10 mouse cellular contexts compared by ENCODE assay signal in genomic region chr2:173263636-173264330, GRCm38 (mm10). TPM values are rescaled to one million over a fixed set of nuclear protein-coding genes. Genes with fewer than 3 reads are reported as not detected.
A peak's percentile ranks its signal among the peaks of the same experiment; 100 is the strongest.
DNase-seq lines count a peak whose midpoint lies in the region; ATAC-seq and TF ChIP-seq lines count a peak whose summit lies in the region.
"Had no signal": no experiment of that assay in that cellular context is flagged by ENCODE, and none has a peak within 500 bp of the region (broad histone marks: within the 10 kb centered on the region; RNA-seq: fewer than 3 reads in every experiment).

No protein-coding gene starts in this region.

- no peak for TF ChIP-seq CTCF in small intestine, adult 2 months (IDR thresholded peaks at IDR 0.05; ENCODE audit: extremely low read depth, insufficient read length, insufficient replicate concordance, low read depth, low read length)

- ATAC-seq in heart, embryonic 15.5 days (replicated peaks; ENCODE audit: insufficient number of reproducible peaks, insufficient read depth, low FRiP score, low read depth) = no peak
- no peak; the same call in 1 of the 2 replicates for ATAC-seq in forebrain, embryonic 15.5 days (replicated peaks)

- H3K9me3 ChIP-seq in heart, embryonic 15.5 days (replicated peaks) = no peaks in the 10 kb centered on the region
- no peaks in the 10 kb centered on the region for H3K9me3 ChIP-seq in forebrain, embryonic 15.5 days
- H3K9me3 ChIP-seq: liver, embryonic 15.5 days had no signal

- no peaks in the 10 kb centered on the region for H3K27me3 ChIP-seq in heart, embryonic 15.5 days
- H3K27me3 ChIP-seq in small intestine, adult 2 months (ENCODE audit: control insufficient read depth, insufficient read depth, low read length) = no peaks in the 10 kb centered on the region
- no peaks in the 10 kb centered on the region for H3K27me3 ChIP-seq in forebrain, embryonic 15.5 days

- H3K4me3 ChIP-seq in heart, embryonic 15.5 days = no peak overlapping the region
- H3K4me3 ChIP-seq in small intestine, adult 2 months (ENCODE audit: low read depth, low read length) = no peak overlapping the region
- no peak overlapping the region for H3K4me3 ChIP-seq in forebrain, embryonic 15.5 days
- H3K4me3 ChIP-seq: liver, embryonic 15.5 days had no signal

- H3K9ac ChIP-seq in heart, embryonic 15.5 days = no peak overlapping the region
- no peak overlapping the region for H3K9ac ChIP-seq in forebrain, embryonic 15.5 days (replicated peaks)
- H3K9ac ChIP-seq: liver, embryonic 15.5 days had no signal

- WGBS in heart, embryonic 15.5 days = 52% methylated on average over 11 of the region's 11 CpGs
- WGBS in small intestine, adult 2 months = 34% methylated on average over 11 of the region's 11 CpGs
- 69% methylated on average over 11 of the region's 11 CpGs for WGBS in forebrain, embryonic 15.5 days

- H3K27ac ChIP-seq in heart, embryonic 15.5 days = peak overlapping the region; percentile 9; the same call in 1 of the 2 replicates
- peak overlapping the region; percentile 4; the same call in 1 of the 2 replicates for H3K27ac ChIP-seq in small intestine, adult 2 months (ENCODE audit: insufficient read depth, low read depth, low read length)
- H3K27ac ChIP-seq in forebrain, embryonic 15.5 days (replicated peaks) = no peak overlapping the region
- H3K27ac ChIP-seq: liver, embryonic 15.5 days had no signal

- no peak for DNase-seq in heart, adult 18-20 months
- peak; percentile 54 to 59 for DNase-seq in CD8-positive naive resting alpha-beta T cell, adult 2 months (ENCODE audit: low read depth in 2 of 2, low spot score in 2 of 2)
- DNase-seq in kidney, adult 11 months = peak; percentile 73
- DNase-seq in testis, postnatal 10 days (ENCODE audit: low spot score) = no peak
- DNase-seq in layer of hippocampus, postnatal 36 days = no peak

- peak overlapping the region; percentile 3; the same call in 1 of the 2 replicates for H3K4me2 ChIP-seq in heart, embryonic 15.5 days
- H3K4me2 ChIP-seq in forebrain, embryonic 15.5 days (replicated peaks) = no peak overlapping the region
- H3K4me2 ChIP-seq: liver, embryonic 15.5 days had no signal

- H3K36me3 ChIP-seq in heart, embryonic 15.5 days = no peaks in the 10 kb centered on the region
- no peaks in the 10 kb centered on the region for H3K36me3 ChIP-seq in small intestine, adult 2 months (ENCODE audit: control insufficient read depth, insufficient read depth, low read length)
- H3K36me3 ChIP-seq in forebrain, embryonic 15.5 days = no peaks in the 10 kb centered on the region
- H3K36me3 ChIP-seq: liver, embryonic 15.5 days had no signal

- H3K4me1 ChIP-seq in heart, embryonic 15.5 days (replicated peaks) = peaks cover 94% of the 10 kb centered on the region
- peaks cover 70% of the 10 kb centered on the region for H3K4me1 ChIP-seq in small intestine, adult 2 months (ENCODE audit: control insufficient read depth, insufficient read depth, insufficient read length, low read length)
- peaks cover 77% of the 10 kb centered on the region for H3K4me1 ChIP-seq in forebrain, embryonic 15.5 days
- H3K4me1 ChIP-seq: liver, embryonic 15.5 days had no signal

- TF ChIP-seq POLR2A in small intestine, adult 2 months (IDR thresholded peaks at IDR 0.05; ENCODE audit: low read depth, low read length) = no peak

RNA-seq across cellular contexts. Expression of gene Pmepa1, which starts 12.6 kb away (rescaled TPM):
- polyA plus RNA-seq in heart, embryonic 15.5 days (2015; fragmentation: Nextera tagmentation; extraction: Ambion mirVana) = 4.6 and 5.1 TPM in 2 replicates
- total RNA-seq in heart, adult 18-20 months (2021) = 10 to 100 TPM; 25.8 to 28.1 TPM
- 58.9 and 93.7 TPM in 2 replicates for polyA plus RNA-seq in small intestine, adult 2 months (2012; rRNA removed)
- polyA plus RNA-seq in forebrain, embryonic 15.5 days (2015; fragmentation: Nextera tagmentation; extraction: Ambion mirVana) = 6.8 and 7.5 TPM in 2 replicates
- 10 to 100 TPM; 20.3 to 23.2 TPM for total RNA-seq in layer of hippocampus, postnatal 36 days (2021)

RNA-seq across cellular contexts. Expression of gene Zbp1, which starts 45.1 kb away (rescaled TPM):
- polyA plus RNA-seq in heart, embryonic 15.5 days (2015; fragmentation: Nextera tagmentation; extraction: Ambion mirVana) = 0.68 and 2.3 TPM in 2 replicates
- 1 to 10 TPM in 1 of 2 experiments, under 1 TPM in 1; 0.90 to 1.3 TPM for total RNA-seq in heart, adult 18-20 months (2021)
- polyA plus RNA-seq in small intestine, adult 2 months (2012; rRNA removed) = 23.6 and 51.0 TPM in 2 replicates
- 0.11 and 0.23 TPM in 2 replicates for polyA plus RNA-seq in forebrain, embryonic 15.5 days (2015; fragmentation: Nextera tagmentation; extraction: Ambion mirVana)
- under 1 TPM in 1 of 2 experiments, not detected in 1; 0.35 TPM for total RNA-seq in layer of hippocampus, postnatal 36 days (2021)
- polyA plus RNA-seq: forebrain, embryonic 11.5 days had no signal

Comparison
In these comparisons a context has a peak if more than half of its experiments do, and no peak if none do; other contexts are left out.
1. DNase-seq: peak in CD8-positive naive resting alpha-beta T cell, adult 2 months (2 of 2) and kidney, adult 11 months (single experiment); none in heart, adult 18-20 months (0 of 2), testis, postnatal 10 days (single experiment) and layer of hippocampus, postnatal 36 days (0 of 2).